Mouse (Mus musculus) CD8-positive naive resting alpha-beta T cell, adult 2 months (primary cell): ENCODE measurements around the gene Snx17.
A peak's percentile ranks its signal among the peaks of the same experiment; 100 is the strongest.

ENCODE experiments used
- DNase-seq, 2 experiments: peaks; one replicate each; pipeline ENCODE4 v3.0.0; 2022; ENCODE audit warnings: low read depth in 2 of 2, low spot score in 2 of 2

Snx17 gene

DNA sequence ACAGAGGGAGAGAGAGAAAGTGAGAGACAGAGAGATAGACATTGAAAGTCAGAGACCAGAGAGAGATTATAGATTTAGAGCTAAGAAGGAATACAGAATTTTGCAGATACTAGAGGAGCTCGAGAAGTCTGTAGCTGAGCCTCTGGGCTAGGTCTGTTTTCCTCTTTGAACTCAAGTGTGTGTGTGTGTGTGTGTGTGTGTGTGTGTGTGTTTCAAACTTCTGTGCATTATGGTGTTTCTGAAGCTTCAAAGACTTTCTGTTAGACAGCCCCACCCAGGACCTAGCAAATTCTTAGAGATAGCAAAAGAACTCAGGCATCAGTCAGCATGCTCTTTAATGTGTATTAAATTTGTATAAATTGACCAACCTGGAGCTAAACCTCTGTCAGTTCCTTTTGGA is 33.6 kb downstream of the Snx17 start:
- peak in 1 of 2 experiments; percentile 49 for DNase-seq

GRCm38 (mm10) chr5:31240637-31241521 is 47.9 kb downstream of the Snx17 start, which contains the start of the genes Nrbp1 and Gm9970:
TSS of gene Nrbp1 (plus strand) at chr5:31240864.
TSS of gene Gm9970 (minus strand) at chr5:31241232.
- peak; percentile 87 to 90 for DNase-seq

DNA sequence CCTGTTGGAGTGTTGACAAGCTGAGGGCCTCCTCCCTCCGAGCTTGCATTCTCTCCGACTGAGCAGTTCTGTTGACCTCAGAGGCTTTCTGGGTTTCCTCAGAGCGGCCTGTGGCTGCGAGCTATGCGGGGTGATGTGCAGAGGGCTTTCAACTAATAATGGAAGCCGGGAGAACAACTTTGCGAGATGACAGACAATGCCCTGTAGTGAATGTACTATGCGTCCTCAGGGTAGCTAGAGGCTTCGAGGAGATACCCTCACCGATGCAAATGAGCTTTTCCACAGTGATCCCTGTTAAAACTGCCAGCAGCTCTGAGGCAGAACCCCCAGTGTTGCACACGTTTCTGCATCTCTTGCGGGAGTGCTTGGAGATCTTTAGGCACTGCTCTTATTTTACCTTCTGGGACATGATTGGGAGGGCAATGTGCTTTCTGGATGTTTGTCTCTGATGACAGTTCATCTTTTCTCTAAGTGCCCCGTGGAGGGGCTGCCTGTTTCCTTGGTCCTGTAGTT is 48.6 kb downstream of the Snx17 start:
- no peak for DNase-seq

DNA sequence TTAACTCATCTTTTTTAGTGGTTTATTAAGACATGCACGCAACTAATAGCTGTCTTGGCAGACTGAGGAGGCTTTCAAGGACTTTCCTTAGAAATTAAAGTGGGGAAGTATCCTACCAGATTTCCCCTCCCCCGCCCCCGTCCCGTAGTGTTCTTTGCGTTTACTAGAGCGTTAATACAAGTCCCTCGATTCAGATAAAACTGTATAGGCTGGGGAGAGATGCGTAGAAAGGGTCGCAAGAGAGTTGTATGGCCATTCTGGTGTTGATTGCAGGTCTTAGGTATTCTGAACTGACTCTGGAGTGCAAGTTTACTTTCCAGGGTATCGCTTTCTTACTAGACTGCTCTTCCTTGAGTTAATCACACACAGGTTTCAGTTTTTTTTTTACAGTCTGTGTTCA is 49.2 kb downstream of the Snx17 start:
- DNase-seq = no peak
